Mouse (Mus musculus) erythroblast, embryonic 14.5 days (primary cell): ENCODE data around the gene 4930402F06Rik. TPM values are rescaled to one million over a fixed set of nuclear protein-coding genes. Genes with fewer than 3 reads are reported as not detected.

ENCODE experiments used
- H3K27me3 ChIP-seq: 2 replicates; pipeline ENCODE4 v1.6.1; 2012; ENCODE audit warnings: inconsistent platforms; ENCODE audit not compliant: control insufficient read depth
- H3K36me3 ChIP-seq: 2 replicates; pipeline ENCODE4 v1.6.1; 2012; ENCODE audit warnings: mild to moderate bottlenecking, inconsistent platforms; ENCODE audit not compliant: control insufficient read depth
- H3K4me1 ChIP-seq: 2 replicates; pipeline ENCODE4 v1.6.1; 2012; ENCODE audit warnings: inconsistent platforms; ENCODE audit not compliant: control insufficient read depth
- H3K4me3 ChIP-seq: replicated peaks from 2 replicates; pipeline ENCODE3; 2012; ENCODE audit warnings: moderate library complexity, mild to moderate bottlenecking, inconsistent platforms
- H3K9me3 ChIP-seq: 2 replicates; pipeline ENCODE4 v1.6.1; 2012; ENCODE audit warnings: low read length, inconsistent platforms, mixed read lengths; ENCODE audit not compliant: control insufficient read depth
- GATA1 ChIP-seq: IDR thresholded peaks from 2 replicates; pipeline ENCODE4 v1.6.1; 2012; ENCODE audit warnings: low read length, inconsistent platforms, mixed read lengths
- TAL1 ChIP-seq: IDR thresholded peaks from 3 replicates; pipeline ENCODE4 v1.6.1; 2012; ENCODE audit warnings: low read length, inconsistent platforms, mixed read lengths
- polyA plus RNA-seq: library from polyadenylated mRNA; stranded (reverse); fragments of >175 nt; gene quantifications from 2 replicates; pipeline ENCODE4 v1.2.3, GENCODE M21; 2012

Gene 4930402F06Rik
- polyA plus RNA-seq, 1 experiment: not detected

DNA sequence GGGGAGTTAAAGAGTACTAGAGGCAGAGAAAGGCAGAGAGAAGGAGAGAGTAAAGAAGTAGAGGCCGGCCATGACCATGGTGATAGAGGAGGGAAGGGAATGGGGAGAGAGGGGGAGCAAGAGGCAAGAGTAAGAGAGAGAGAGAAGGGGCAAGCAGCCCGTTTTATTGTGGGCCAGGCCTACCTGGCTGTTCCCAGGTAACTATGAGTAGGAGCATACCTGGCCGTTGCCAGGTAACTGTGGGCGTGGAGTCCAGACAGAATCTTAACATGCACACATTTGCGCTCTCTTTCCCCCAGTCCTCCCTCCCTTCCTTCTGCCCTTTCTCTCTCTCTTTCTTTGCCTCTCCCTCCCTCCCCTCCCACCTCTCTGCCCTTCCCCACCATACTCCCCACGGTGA, 10.3 kb upstream of the 4930402F06Rik start:
- Histone ChIP-seq H3K27me3 (no peaks in the 10 kb centered on the region), H3K4me1 (peaks cover 31% of the 10 kb centered on the region), H3K36me3 (peaks cover 91% of the 10 kb centered on the region), H3K4me3 (no peak overlapping the region), H3K9me3 (no peaks in the 10 kb centered on the region)
- TF ChIP-seq TAL1 (no peak), GATA1 (no peak)

- Histone ChIP-seq H3K27me3 (no peaks in the 10 kb centered on the region), H3K4me1 (peaks cover 29% of the 10 kb centered on the region), H3K4me3 (no peak overlapping the region), H3K9me3 (no peaks in the 10 kb centered on the region), H3K36me3 (peaks cover 91% of the 10 kb centered on the region)
- TF ChIP-seq TAL1 (no peak), GATA1 (no peak)
These were observed 9.6 kb upstream of the 4930402F06Rik start for GRCm38 (mm10) chr2:35406611-35407010.

DNA sequence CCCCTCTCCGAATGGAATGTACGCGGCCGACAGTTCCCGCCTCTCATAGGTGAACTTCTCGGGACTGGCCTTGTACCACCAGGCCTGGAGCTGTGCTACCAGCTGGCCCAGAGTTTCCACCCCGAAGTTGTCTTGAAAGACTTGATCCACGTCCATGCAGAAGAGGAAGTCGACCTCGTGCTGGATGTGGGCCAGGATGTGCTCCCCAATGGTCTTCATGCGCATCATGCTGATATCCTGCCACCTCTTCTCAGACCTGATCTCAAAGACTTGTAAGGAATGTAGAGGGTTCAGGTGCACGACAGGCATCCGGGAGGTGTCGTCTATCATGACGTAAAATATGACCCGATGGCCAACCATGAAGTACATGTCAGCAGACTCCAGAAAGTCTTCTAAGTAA, 5.4 kb upstream of the 4930402F06Rik start:
- Histone ChIP-seq H3K27me3 (no peaks in the 10 kb centered on the region), H3K4me3 (no peak overlapping the region), H3K36me3 (peaks cover 63% of the 10 kb centered on the region), H3K9me3 (no peaks in the 10 kb centered on the region), H3K4me1 (peaks cover 19% of the 10 kb centered on the region)
- TF ChIP-seq GATA1 (no peak), TAL1 (no peak)

GRCm38 (mm10) chr2:35400739-35401138, 3.8 kb upstream of the 4930402F06Rik start:
- peaks cover 46% of the 10 kb centered on the region for H3K36me3 ChIP-seq
- H3K4me1 ChIP-seq: peaks cover 7% of the 10 kb centered on the region
- H3K27me3 ChIP-seq: peaks cover 5% of the 10 kb centered on the region
- no peak for TF ChIP-seq TAL1
- no peak for TF ChIP-seq GATA1
- H3K4me3 ChIP-seq: no peak overlapping the region
- no peaks in the 10 kb centered on the region for H3K9me3 ChIP-seq

DNA sequence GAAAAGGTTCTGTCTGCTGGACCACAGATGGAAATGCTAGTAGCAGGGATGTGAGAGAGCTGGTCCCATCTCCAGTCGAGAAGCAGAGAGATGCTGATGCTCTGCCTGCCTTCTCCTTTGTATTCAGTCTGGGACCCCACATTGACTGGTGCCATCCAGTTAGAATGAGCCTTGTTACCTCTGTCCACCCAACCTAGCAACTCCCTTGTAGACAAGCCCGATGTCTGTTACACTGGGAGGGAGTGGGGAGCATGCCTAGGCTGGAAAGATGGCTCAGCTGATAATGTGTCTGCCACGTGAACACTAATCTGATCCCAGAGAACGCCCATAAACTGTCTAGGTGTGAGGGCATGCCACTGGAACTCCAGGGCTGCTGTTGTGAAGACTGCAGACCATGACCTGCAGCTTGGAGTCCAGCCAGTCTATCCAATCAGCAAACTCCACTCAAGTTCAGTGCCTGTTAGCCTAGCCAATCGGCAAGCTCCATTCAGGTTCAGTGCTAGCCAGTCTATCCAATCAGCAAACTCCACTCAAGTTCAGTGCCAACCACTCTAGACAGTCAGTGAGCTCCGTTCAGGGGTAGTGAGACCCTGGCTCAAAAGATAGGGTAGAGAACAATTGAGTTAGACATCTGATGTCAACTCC, 1.3 kb upstream of the 4930402F06Rik start:
- no peak overlapping the region for H3K4me3 ChIP-seq
- H3K27me3 ChIP-seq: peaks cover 5% of the 10 kb centered on the region
- no peaks in the 10 kb centered on the region for H3K9me3 ChIP-seq
- TF ChIP-seq TAL1 (no peak), GATA1 (no peak)
- peaks cover 7% of the 10 kb centered on the region for H3K4me1 ChIP-seq
- peaks cover 30% of the 10 kb centered on the region for H3K36me3 ChIP-seq

DNA sequence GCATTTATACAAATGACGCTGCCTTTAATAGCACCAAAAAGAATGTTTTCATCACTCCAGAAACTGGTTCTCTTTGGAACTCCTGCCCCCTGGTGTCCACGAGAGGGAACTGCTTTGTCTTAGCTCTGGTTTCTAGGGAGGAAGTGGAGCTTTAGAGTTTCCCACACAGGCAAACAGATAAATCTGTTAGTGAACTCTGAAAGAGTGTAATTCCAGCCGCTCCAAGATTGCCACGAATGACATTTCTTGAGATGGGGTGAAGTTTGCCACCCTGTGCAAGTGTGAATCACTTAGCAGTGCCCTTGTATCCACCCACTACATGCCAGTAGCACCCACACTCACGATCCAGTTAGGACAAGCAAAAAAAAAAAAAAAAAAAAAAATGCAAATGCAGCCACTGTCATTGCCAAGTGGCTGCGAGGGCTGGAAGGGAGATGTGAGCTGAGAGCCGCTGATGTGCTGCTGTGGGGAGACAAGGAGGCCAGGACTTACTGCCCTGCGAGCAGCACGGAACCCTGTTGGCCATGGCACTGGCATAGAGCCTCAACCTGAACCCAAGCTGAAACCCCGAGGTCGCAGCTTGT, 707 bp upstream of the 4930402F06Rik start:
- TF ChIP-seq GATA1 (no peak), TAL1 (no peak)
- Histone ChIP-seq H3K4me1 (peaks cover 7% of the 10 kb centered on the region), H3K27me3 (peaks cover 5% of the 10 kb centered on the region), H3K9me3 (no peaks in the 10 kb centered on the region), H3K36me3 (peaks cover 25% of the 10 kb centered on the region), H3K4me3 (no peak overlapping the region)

DNA sequence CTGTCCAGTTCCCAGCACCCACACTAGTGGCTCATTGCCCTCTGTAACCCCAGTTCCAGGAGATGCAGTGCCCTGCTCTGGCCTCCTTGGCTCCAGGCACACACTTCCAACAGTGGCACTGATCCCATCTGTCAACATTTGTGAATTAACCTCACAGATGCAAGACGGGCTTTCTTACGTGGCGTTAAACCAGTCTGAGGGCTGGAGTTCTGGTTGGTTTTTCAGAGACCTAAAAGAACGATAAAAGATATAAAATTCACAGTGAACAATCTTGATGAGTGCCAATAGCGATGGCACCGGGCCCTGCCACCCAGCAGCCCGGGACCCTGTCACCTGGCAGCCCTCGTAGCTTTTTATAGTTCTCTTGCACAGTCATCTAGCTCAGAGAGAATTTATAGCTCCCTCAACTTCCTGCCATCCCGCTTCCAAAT, 11.5 kb downstream of the 4930402F06Rik start:
- Histone ChIP-seq H3K4me1 (no peaks in the 10 kb centered on the region), H3K4me3 (no peak overlapping the region), H3K27me3 (peaks cover 7% of the 10 kb centered on the region), H3K36me3 (no peaks in the 10 kb centered on the region), H3K9me3 (peaks cover 5% of the 10 kb centered on the region)
- no peak for TF ChIP-seq GATA1
- TF ChIP-seq TAL1: no peak

GRCm38 (mm10) chr2:35379306-35379705, 17.7 kb downstream of the 4930402F06Rik start:
- Histone ChIP-seq H3K36me3 (no peaks in the 10 kb centered on the region), H3K4me1 (no peaks in the 10 kb centered on the region), H3K4me3 (no peak overlapping the region), H3K9me3 (no peaks in the 10 kb centered on the region), H3K27me3 (peaks cover 6% of the 10 kb centered on the region)
- TF ChIP-seq GATA1 (no peak), TAL1 (no peak)

DNA sequence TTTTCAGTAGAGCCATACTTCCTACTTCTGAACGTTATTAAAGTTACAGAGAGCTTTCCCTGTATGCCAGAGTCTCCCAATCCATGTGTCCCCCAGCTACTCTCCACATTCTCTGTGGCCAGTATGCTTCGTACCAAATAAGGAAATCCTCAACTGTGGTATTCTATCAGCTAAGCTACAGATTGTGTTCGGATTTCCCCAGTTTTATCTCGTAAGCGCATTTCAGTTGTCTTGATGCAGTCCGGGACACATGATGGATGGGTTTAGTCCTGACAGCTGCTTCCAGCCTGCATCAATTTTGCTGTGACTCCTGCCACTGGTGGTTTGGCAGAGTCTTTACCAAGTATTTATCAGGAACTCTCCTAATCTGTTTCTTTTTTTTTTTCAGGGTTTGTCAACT, 19.4 kb downstream of the 4930402F06Rik start:
- no peaks in the 10 kb centered on the region for H3K4me1 ChIP-seq
- peaks cover 4% of the 10 kb centered on the region for H3K27me3 ChIP-seq
- no peaks in the 10 kb centered on the region for H3K9me3 ChIP-seq
- TF ChIP-seq GATA1 (no peak), TAL1 (no peak)
- H3K4me3 ChIP-seq: no peak overlapping the region
- no peaks in the 10 kb centered on the region for H3K36me3 ChIP-seq
